In genomic region chr10:69309109-69309508, GRCm38 (mm10) we compare ENCODE assay signal across 21 mouse cellular contexts. TPM values are rescaled to one million over a fixed set of nuclear protein-coding genes. Genes with fewer than 3 reads are reported as not detected.
DNase-seq lines count a peak whose midpoint lies in the region; ATAC-seq and TF ChIP-seq lines count a peak whose summit lies in the region.
"Had no signal": no experiment of that assay in that cellular context is flagged by ENCODE, and none has a peak within 500 bp of the region (broad histone marks: within the 10 kb centered on the region; RNA-seq: fewer than 3 reads in every experiment).

No protein-coding gene starts in this region.

- peak; percentile 14 for DNase-seq in lung, embryonic 14.5 days
- DNase-seq in lung, postnatal 14 days, result no peak
- DNase-seq in NIH3T3 (ENCODE audit: low read depth), result peak; percentile 50
- DNase-seq in left cerebral cortex, postnatal 36 days (ENCODE audit: low spot score in 2 of 2), result no peak
- DNase-seq in cerebellum, adult 11-12 months, result no peak
- DNase-seq: adrenal gland, postnatal 10 days; cerebellum, adult 18-20 months; cerebellum, adult 9-11 months; cerebellum, postnatal 36 days; gastrocnemius, postnatal 25 days; heart, adult 18-20 months; heart, postnatal 10 days had no signal

- H3K27ac ChIP-seq in lung, embryonic 14.5 days (ENCODE audit: low read depth), result no peak overlapping the region
- H3K27ac ChIP-seq: embryonic facial prominence, embryonic 10.5 days; forebrain, embryonic 13.5 days; heart, embryonic 10.5 days; hindbrain, embryonic 10.5 days; hindbrain, embryonic 15.5 days had no signal

- H3K4me3 ChIP-seq in lung, embryonic 14.5 days (ENCODE audit: low read depth, low read length), result no peak overlapping the region
- H3K4me3 ChIP-seq: embryonic facial prominence, embryonic 10.5 days; forebrain, embryonic 13.5 days; heart, embryonic 10.5 days; hindbrain, embryonic 10.5 days; hindbrain, embryonic 15.5 days had no signal

- H3K36me3 ChIP-seq in lung, embryonic 14.5 days (ENCODE audit: insufficient read depth), result no peaks in the 10 kb centered on the region
- H3K36me3 ChIP-seq: embryonic facial prominence, embryonic 10.5 days; G1E; heart, embryonic 10.5 days; hindbrain, embryonic 10.5 days; hindbrain, embryonic 15.5 days had no signal

- H3K4me1 ChIP-seq in lung, embryonic 14.5 days (ENCODE audit: insufficient read depth), result no peaks in the 10 kb centered on the region
- H3K4me1 ChIP-seq: forebrain, embryonic 13.5 days; hindbrain, embryonic 15.5 days had no signal

- H3K9ac ChIP-seq in lung, embryonic 14.5 days, result no peak overlapping the region
- H3K9ac ChIP-seq: forebrain, embryonic 13.5 days; hindbrain, embryonic 15.5 days had no signal

- intact Hi-C loops in left cerebral cortex, postnatal 36 days (cut with DNase I), result no loop called here

- H3K27me3 ChIP-seq in lung, embryonic 14.5 days (ENCODE audit: insufficient read depth, low read length), result no peaks in the 10 kb centered on the region
- H3K27me3 ChIP-seq: forebrain, embryonic 13.5 days; hindbrain, embryonic 15.5 days had no signal

- no peak for TF ChIP-seq CTCF in lung, embryonic 14.5 days (IDR thresholded peaks at IDR 0.05; ENCODE audit: low read depth)

- WGBS in lung, embryonic 14.5 days, result 43% methylated on average over 5 of the region's 5 CpGs

- H3K9me3 ChIP-seq in lung, embryonic 14.5 days (ENCODE audit: low read depth, low read length), result no peaks in the 10 kb centered on the region
- H3K9me3 ChIP-seq: embryonic facial prominence, embryonic 10.5 days; forebrain, embryonic 13.5 days; heart, embryonic 10.5 days; hindbrain, embryonic 10.5 days; hindbrain, embryonic 15.5 days had no signal

- no peak for ATAC-seq in lung, embryonic 14.5 days (ENCODE audit: insufficient read depth)
- ATAC-seq in common myeloid progenitor, adult 5-6 weeks (replicated peaks; ENCODE audit: low read depth, poor library complexity, severe bottlenecking), result peak; percentile 80
- peak; percentile 50 for ATAC-seq in megakaryocyte, adult 5-6 weeks (ENCODE audit: poor library complexity, severe bottlenecking)
- ATAC-seq: forebrain, embryonic 13.5 days; intestine, embryonic 16.5 days had no signal

- no peak overlapping the region for H3K4me2 ChIP-seq in lung, embryonic 14.5 days
- H3K4me2 ChIP-seq: forebrain, embryonic 13.5 days; hindbrain, embryonic 15.5 days had no signal

RNA-seq across cellular contexts. Expression of gene Cdk1, which starts 43.6 kb away (rescaled TPM):
- 684 and 700 TPM in 2 replicates for polyA plus RNA-seq in lung, embryonic 14.5 days (2014; fragmentation: Nextera tagmentation; extraction: Ambion mirVana)
- 228 and 241 TPM in 2 replicates for total RNA-seq in common myeloid progenitor, adult 5-6 weeks (2017)
- 97.3 and 102 TPM in 2 replicates for total RNA-seq in megakaryocyte, adult 5-6 weeks (2015)
- total RNA-seq in megakaryocyte, adult 5-6 weeks (2017), result 210 and 232 TPM in 2 replicates
- 1 to 10 TPM in 1 of 2 experiments, under 1 TPM in 1; 0.68 to 1.6 TPM for total RNA-seq in left cerebral cortex, postnatal 36 days (2021)

Comparison
In these comparisons a context has a peak if more than half of its experiments do, and no peak if none do; other contexts are left out.
1. DNase-seq: peak in lung, embryonic 14.5 days (single experiment) and NIH3T3 (single experiment); none in lung, postnatal 14 days (single experiment), left cerebral cortex, postnatal 36 days (0 of 2) and cerebellum, adult 11-12 months (single experiment).
2. RNA of gene Cdk1, which starts 43.6 kb away (total RNA-seq): 97.3 to 232 TPM in megakaryocyte, adult 5-6 weeks and 228 to 241 TPM in common myeloid progenitor, adult 5-6 weeks; 0.68 to 1.6 TPM in left cerebral cortex, postnatal 36 days; every median in the first group is over 10 times any median in the second.